Comparison of ENCODE assay signal across 28 mouse cellular contexts in the genomic region with DNA sequence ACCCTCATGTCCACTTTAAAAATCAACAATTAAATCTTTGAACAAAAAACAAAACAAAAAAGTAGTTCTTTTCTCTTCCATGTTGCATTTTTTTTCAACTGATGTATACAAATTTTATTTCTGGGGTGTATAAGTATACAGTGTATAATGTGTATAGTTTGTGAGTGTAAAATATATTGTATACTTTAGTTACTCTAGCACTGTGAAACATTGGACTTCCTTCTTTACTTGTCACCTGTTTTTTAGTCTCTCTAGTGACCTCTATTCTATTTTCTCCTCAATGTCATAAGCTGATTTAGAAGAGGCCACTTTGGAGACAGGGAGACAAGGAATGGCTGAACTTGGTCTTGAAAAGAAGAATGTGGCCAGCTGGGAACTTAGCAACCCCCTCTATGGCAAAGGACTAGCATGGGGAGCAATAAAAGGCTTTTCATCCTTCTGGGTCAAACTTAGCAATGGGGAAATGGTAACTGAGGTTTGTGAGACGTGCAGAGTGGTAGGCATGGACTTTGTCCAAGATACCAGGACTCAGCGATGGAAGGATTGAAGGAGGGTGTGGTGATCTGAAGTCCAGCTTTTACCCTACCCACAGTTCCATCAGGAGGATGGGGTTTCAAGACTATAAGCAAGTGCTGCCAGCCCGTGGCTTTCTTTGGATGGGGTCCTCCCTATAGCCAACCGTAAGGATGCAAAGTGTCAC. TPM values are rescaled to one million over a fixed set of nuclear protein-coding genes. Genes with fewer than 3 reads are reported as not detected.
DNase-seq lines count a peak whose midpoint lies in the region; ATAC-seq and TF ChIP-seq lines count a peak whose summit lies in the region.
"Had no signal": no experiment of that assay in that cellular context is flagged by ENCODE, and none has a peak within 500 bp of the region (broad histone marks: within the 10 kb centered on the region; RNA-seq: fewer than 3 reads in every experiment).

No protein-coding gene starts in this region.

- H3K4me3 ChIP-seq in limb, embryonic 13.5 days: no peak overlapping the region
- no peak overlapping the region for H3K4me3 ChIP-seq in limb, embryonic 10.5 days
- no peak overlapping the region for H3K4me3 ChIP-seq in intestine, embryonic 15.5 days (replicated peaks)
- H3K4me3 ChIP-seq in myocyte: no peak overlapping the region
- H3K4me3 ChIP-seq in stomach, postnatal 0 days (ENCODE audit: low read depth, low read length): no peak overlapping the region
- H3K4me3 ChIP-seq in hindbrain, postnatal 0 days (ENCODE audit: low read length): no peak overlapping the region
- H3K4me3 ChIP-seq: embryonic facial prominence, embryonic 10.5 days; embryonic facial prominence, embryonic 13.5 days; forebrain, embryonic 10.5 days; forebrain, embryonic 13.5 days; heart, embryonic 10.5 days; heart, embryonic 13.5 days; hindbrain, embryonic 10.5 days; hindbrain, embryonic 13.5 days had no signal

- no peaks in the 10 kb centered on the region for H3K79me2 ChIP-seq in myocyte (ENCODE audit: control insufficient read depth, insufficient read depth)

- no peak for ATAC-seq in limb, embryonic 13.5 days (ENCODE audit: low FRiP score, low read depth)
- peak; percentile 93 for ATAC-seq in intestine, embryonic 15.5 days
- ATAC-seq in stomach, postnatal 0 days (ENCODE audit: low FRiP score, low TSS enrichment): peak; percentile 40; the same call in 1 of the 2 replicates
- no peak for ATAC-seq in hindbrain, postnatal 0 days
- no peak for ATAC-seq in megakaryocyte, adult 5-6 weeks (ENCODE audit: poor library complexity, severe bottlenecking)
- ATAC-seq: CD4-positive, CD25-positive, alpha-beta regulatory T cell, adult 4 months; forebrain, embryonic 13.5 days; forebrain, embryonic 16.5 days; hindbrain, embryonic 16.5 days had no signal

- H3K36me3 ChIP-seq in limb, embryonic 13.5 days: peaks cover 2% of the 10 kb centered on the region; the same call in 1 of the 2 replicates
- H3K36me3 ChIP-seq in limb, embryonic 10.5 days: peaks cover 3% of the 10 kb centered on the region; the same call in 1 of the 2 replicates
- no peaks in the 10 kb centered on the region for H3K36me3 ChIP-seq in intestine, embryonic 15.5 days
- H3K36me3 ChIP-seq in myocyte (ENCODE audit: control insufficient read depth, insufficient read depth): no peaks in the 10 kb centered on the region
- no peaks in the 10 kb centered on the region for H3K36me3 ChIP-seq in stomach, postnatal 0 days (ENCODE audit: control insufficient read depth, insufficient read depth, low read length)
- no peaks in the 10 kb centered on the region for H3K36me3 ChIP-seq in hindbrain, postnatal 0 days (ENCODE audit: insufficient read depth, low read length)
- H3K36me3 ChIP-seq: embryonic facial prominence, embryonic 10.5 days; forebrain, embryonic 10.5 days; heart, embryonic 10.5 days; heart, embryonic 13.5 days; hindbrain, embryonic 13.5 days had no signal

- DNase-seq in limb, embryonic 10.5 days (ENCODE audit: low spot score): no peak
- DNase-seq in stomach, postnatal 0 days (ENCODE audit: low spot score): no peak
- no peak for DNase-seq in hindbrain, postnatal 0 days (ENCODE audit: low spot score)
- DNase-seq in spleen, adult 12 weeks (ENCODE audit: low spot score): no peak
- DNase-seq: adrenal gland, adult 2 months; adrenal gland, postnatal 14 days; cerebellum, adult 11-12 months; cerebellum, adult 8-10 months; cerebellum, postnatal 10 days; cerebellum, postnatal 36 days; gastrocnemius, postnatal 10 days; heart, adult 18-20 months; heart, postnatal 36 days had no signal

- no peak overlapping the region for H3ac ChIP-seq in myocyte (ENCODE audit: control insufficient read depth, insufficient read length)

- TF ChIP-seq EP300 in stomach, postnatal 0 days (optimal IDR thresholded peaks at IDR 0.05): no peak

- no peak overlapping the region for H3K4me2 ChIP-seq in limb, embryonic 13.5 days (replicated peaks)
- H3K4me2 ChIP-seq in intestine, embryonic 15.5 days (replicated peaks): 0 out of 2 replicates have a peak overlapping the region, but pooled peaks have one; percentile 5
- H3K4me2 ChIP-seq in myocyte (ENCODE audit: low read depth): peak overlapping the region; percentile 18
- no peak overlapping the region for H3K4me2 ChIP-seq in stomach, postnatal 0 days (replicated peaks; ENCODE audit: low read depth)
- H3K4me2 ChIP-seq in hindbrain, postnatal 0 days (ENCODE audit: low read depth, low read length): no peak overlapping the region
- H3K4me2 ChIP-seq: embryonic facial prominence, embryonic 13.5 days; forebrain, embryonic 13.5 days; heart, embryonic 13.5 days; hindbrain, embryonic 13.5 days had no signal

- peak overlapping the region; percentile 6; the same call in 1 of the 2 replicates for H3K27ac ChIP-seq in limb, embryonic 13.5 days
- H3K27ac ChIP-seq in limb, embryonic 10.5 days: no peak overlapping the region
- peak overlapping the region; percentile 7 for H3K27ac ChIP-seq in intestine, embryonic 15.5 days
- H3K27ac ChIP-seq in stomach, postnatal 0 days (replicated peaks): no peak overlapping the region; the same call in 1 of the 2 replicates
- H3K27ac ChIP-seq in hindbrain, postnatal 0 days: no peak overlapping the region
- H3K27ac ChIP-seq: embryonic facial prominence, embryonic 10.5 days; embryonic facial prominence, embryonic 13.5 days; forebrain, embryonic 10.5 days; forebrain, embryonic 13.5 days; heart, embryonic 10.5 days; heart, embryonic 13.5 days; hindbrain, embryonic 10.5 days; hindbrain, embryonic 13.5 days had no signal

- H3K27me3 ChIP-seq in limb, embryonic 13.5 days: no peaks in the 10 kb centered on the region
- no peaks in the 10 kb centered on the region for H3K27me3 ChIP-seq in limb, embryonic 10.5 days (ENCODE audit: low read depth, poor library complexity, severe bottlenecking)
- no peaks in the 10 kb centered on the region for H3K27me3 ChIP-seq in intestine, embryonic 15.5 days (replicated peaks)
- H3K27me3 ChIP-seq in myocyte (ENCODE audit: control insufficient read depth, insufficient read depth, insufficient read length): no peaks in the 10 kb centered on the region
- no peaks in the 10 kb centered on the region for H3K27me3 ChIP-seq in stomach, postnatal 0 days (ENCODE audit: control insufficient read depth, insufficient read depth, low read length)
- H3K27me3 ChIP-seq in hindbrain, postnatal 0 days (ENCODE audit: insufficient read depth, low read length): no peaks in the 10 kb centered on the region
- H3K27me3 ChIP-seq: embryonic facial prominence, embryonic 13.5 days; forebrain, embryonic 13.5 days; heart, embryonic 13.5 days; hindbrain, embryonic 13.5 days had no signal

- peaks cover 18% of the 10 kb centered on the region for H3K4me1 ChIP-seq in limb, embryonic 13.5 days
- peaks cover 22% of the 10 kb centered on the region for H3K4me1 ChIP-seq in limb, embryonic 10.5 days
- peaks cover 7% of the 10 kb centered on the region for H3K4me1 ChIP-seq in intestine, embryonic 15.5 days (replicated peaks)
- no peaks in the 10 kb centered on the region for H3K4me1 ChIP-seq in stomach, postnatal 0 days (replicated peaks; ENCODE audit: control insufficient read depth, insufficient read depth)
- no peaks in the 10 kb centered on the region for H3K4me1 ChIP-seq in hindbrain, postnatal 0 days (ENCODE audit: insufficient read depth, low read length)
- H3K4me1 ChIP-seq: embryonic facial prominence, embryonic 13.5 days; forebrain, embryonic 13.5 days; hindbrain, embryonic 13.5 days had no signal

- H3K9ac ChIP-seq in limb, embryonic 13.5 days: no peak overlapping the region
- no peak overlapping the region for H3K9ac ChIP-seq in intestine, embryonic 15.5 days
- H3K9ac ChIP-seq in stomach, postnatal 0 days (ENCODE audit: low read length): no peak overlapping the region
- H3K9ac ChIP-seq in hindbrain, postnatal 0 days (replicated peaks; ENCODE audit: low read length): no peak overlapping the region
- H3K9ac ChIP-seq: embryonic facial prominence, embryonic 13.5 days; forebrain, embryonic 13.5 days; heart, embryonic 13.5 days; hindbrain, embryonic 13.5 days had no signal

- WGBS in limb, embryonic 13.5 days: 61% methylated on average over 4 of the region's 4 CpGs
- WGBS in limb, embryonic 10.5 days: 57% methylated on average over 4 of the region's 4 CpGs
- 32% methylated on average over 4 of the region's 4 CpGs for WGBS in intestine, embryonic 15.5 days
- WGBS in stomach, postnatal 0 days: 53% methylated on average over 4 of the region's 4 CpGs
- WGBS in hindbrain, postnatal 0 days: 75% methylated on average over 4 of the region's 4 CpGs

- no peaks in the 10 kb centered on the region for H3K9me3 ChIP-seq in limb, embryonic 13.5 days
- H3K9me3 ChIP-seq in limb, embryonic 10.5 days (replicated peaks): no peaks in the 10 kb centered on the region
- H3K9me3 ChIP-seq in intestine, embryonic 15.5 days: no peaks in the 10 kb centered on the region
- H3K9me3 ChIP-seq in stomach, postnatal 0 days (ENCODE audit: control insufficient read depth, low read length): no peaks in the 10 kb centered on the region
- no peaks in the 10 kb centered on the region for H3K9me3 ChIP-seq in hindbrain, postnatal 0 days (ENCODE audit: low read length)
- H3K9me3 ChIP-seq: embryonic facial prominence, embryonic 10.5 days; embryonic facial prominence, embryonic 13.5 days; forebrain, embryonic 10.5 days; forebrain, embryonic 13.5 days; heart, embryonic 10.5 days; heart, embryonic 13.5 days; hindbrain, embryonic 10.5 days; hindbrain, embryonic 13.5 days had no signal

- TF ChIP-seq POLR2A in myocyte (IDR thresholded peaks at IDR 0.05; ENCODE audit: insufficient read length, low read depth): no peak

- TF ChIP-seq CTCF in stomach, postnatal 0 days (IDR thresholded peaks at IDR 0.05; ENCODE audit: low read depth): no peak
- no peak for TF ChIP-seq CTCF in hindbrain, postnatal 0 days (IDR thresholded peaks at IDR 0.05; ENCODE audit: low read depth)

TF ChIP-seq in myocyte, 11 proteins besides CTCF, POLR2A, EP300 and RAD21 (continues in another document):
- TF ChIP-seq SRF (IDR thresholded peaks at IDR 0.05; ENCODE audit: control insufficient read depth, insufficient read length, low read depth) (no peak), USF1 (IDR thresholded peaks at IDR 0.05; ENCODE audit: low read depth) (no peak), POLR2AphosphoS2 (IDR thresholded peaks at IDR 0.05; ENCODE audit: insufficient read length, low read depth) (no peak), E2F4 (IDR thresholded peaks at IDR 0.05; ENCODE audit: insufficient read depth) (no peak)

RNA-seq across cellular contexts. Expression of a gene that starts 54.1 kb away (rescaled TPM):
- 19.0 and 21.4 TPM in 2 replicates for polyA plus RNA-seq in limb, embryonic 13.5 days (2015; fragmentation: Nextera tagmentation; extraction: Ambion mirVana)
- polyA plus RNA-seq in limb, embryonic 10.5 days (2016; fragmentation: Nextera tagmentation; extraction: Ambion mirVana): 10.9 and 20.0 TPM in 2 replicates
- polyA plus RNA-seq in intestine, embryonic 15.5 days (2015; fragmentation: Nextera tagmentation; extraction: Ambion mirVana): 21.1 and 22.4 TPM in 2 replicates
- polyA plus RNA-seq in myocyte (2012; fragmentation: generic; extraction: Trizol): 22.3 TPM
- polyA plus RNA-seq in stomach, postnatal 0 days (2015; fragmentation: Nextera tagmentation; extraction: Ambion mirVana): 6.2 and 8.0 TPM in 2 replicates
- 15.3 and 24.6 TPM in 2 replicates for total RNA-seq in hindbrain, postnatal 0 days (2014; rRNA removed)
- polyA plus RNA-seq in hindbrain, postnatal 0 days (2015; fragmentation: Nextera tagmentation; extraction: Ambion mirVana): 10.3 and 11.6 TPM in 2 replicates
- 0.60 and 3.0 TPM in 2 replicates for total RNA-seq in megakaryocyte, adult 5-6 weeks (2015)
- 3.0 and 4.0 TPM in 2 replicates for total RNA-seq in megakaryocyte, adult 5-6 weeks (2017)

Comparison
In these comparisons a context has a peak if more than half of its experiments do, and no peak if none do; other contexts are left out.
1. H3K27ac ChIP-seq: peak in limb, embryonic 13.5 days (single experiment) and intestine, embryonic 15.5 days (single experiment); none in limb, embryonic 10.5 days (single experiment), stomach, postnatal 0 days (single experiment) and hindbrain, postnatal 0 days (single experiment).
2. ATAC-seq: peak in intestine, embryonic 15.5 days (single experiment) and stomach, postnatal 0 days (single experiment); none in limb, embryonic 13.5 days (single experiment), hindbrain, postnatal 0 days (single experiment) and megakaryocyte, adult 5-6 weeks (single experiment).
3. H3K4me2 ChIP-seq: peak in intestine, embryonic 15.5 days (single experiment) and myocyte (single experiment); none in limb, embryonic 13.5 days (single experiment), stomach, postnatal 0 days (single experiment) and hindbrain, postnatal 0 days (single experiment).